Mouse (Mus musculus) stomach, embryonic 16.5 days (tissue): Measurements from ENCODE around the gene Syce3. TPM values are rescaled to one million over a fixed set of nuclear protein-coding genes. Genes with fewer than 3 reads are reported as not detected.
A peak's percentile ranks its signal among the peaks of the same experiment; 100 is the strongest.

Experiments
- ATAC-seq: fragments of 200-750 bp; cut with Nextera tagmentation; 2 replicates; pipeline ENCODE4 v1.8.0; 2017; ENCODE audit warnings: moderate number of reproducible peaks, moderate TSS enrichment; ENCODE audit not compliant: insufficient read depth, low FRiP score
- H3K27ac ChIP-seq: fragments of 300-500 bp; sonication (generic); 2 replicates; pipeline ENCODE4 v1.5.1; 2014; ENCODE audit warnings: low read length
- H3K27me3 ChIP-seq: fragments of 300-500 bp; sonication (generic); 2 replicates; pipeline ENCODE4 v1.6.1; 2014; ENCODE audit warnings: low read length, control low read depth, mixed read lengths; ENCODE audit not compliant: control insufficient read depth, insufficient read depth
- H3K36me3 ChIP-seq: fragments of 300-500 bp; sonication (generic); 2 replicates; pipeline ENCODE4 v1.6.1; 2014; ENCODE audit warnings: low read length; ENCODE audit not compliant: control insufficient read depth, insufficient read depth
- H3K4me1 ChIP-seq: fragments of 300-500 bp; sonication (generic); 2 replicates; pipeline ENCODE4 v1.6.1; 2014; ENCODE audit warnings: low read length, control low read depth, mixed read lengths; ENCODE audit not compliant: control insufficient read depth, insufficient read depth
- H3K4me2 ChIP-seq: fragments of 300-500 bp; sonication (generic); 2 replicates; pipeline ENCODE4 v1.6.1; 2014; ENCODE audit warnings: low read depth, low read length, mixed read lengths
- H3K4me3 ChIP-seq: fragments of 300-500 bp; sonication (generic); replicated peaks from 2 replicates; pipeline ENCODE4 v1.5.1; 2014; ENCODE audit warnings: mild to moderate bottlenecking, low read length
- H3K9ac ChIP-seq: fragments of 300-500 bp; sonication (generic); 2 replicates; pipeline ENCODE4 v1.6.1; 2014; ENCODE audit warnings: low read length
- H3K9me3 ChIP-seq: fragments of 300-500 bp; sonication (generic); replicated peaks from 2 replicates; pipeline ENCODE4 v1.6.1; 2016; ENCODE audit warnings: low read length, control low read depth; ENCODE audit not compliant: control insufficient read depth
- WGBS: fragments of 180-500 bp; shearing (Covaris S2); extraction: QIAGEN DNeasy Blood & Tissue Kit; methylation state at CpG from one replicate; pipeline ENCODE4 v1.1.7; 2014; 5-methylcytosine and 5-hydroxymethylcytosine counted together
- polyA plus RNA-seq: library from polyadenylated mRNA; unstranded; fragments of >200 nt; fragmentation: Nextera tagmentation; extraction: Ambion mirVana; gene quantifications from 2 replicates; pipeline ENCODE4 v1.2.1, GENCODE M21; 2015

Gene Syce3
- polyA plus RNA-seq, 1 experiment from 2014 or later, result not detected

- Histone ChIP-seq H3K27ac (no peak overlapping the region), H3K4me3 (peak overlapping the region; percentile 92), H3K9ac (peak overlapping the region; percentile 82), H3K4me2 (peak overlapping the region; percentile 70), H3K36me3 (0 out of 2 replicates have a peak, but pooled peaks cover 5% of the 10 kb centered on the region), H3K9me3 (no peaks in the 10 kb centered on the region), H3K27me3 (no peaks in the 10 kb centered on the region), H3K4me1 (peaks cover 7% of the 10 kb centered on the region; the same call in 1 of the 2 replicates)
- ATAC-seq, result no peak
- WGBS, result 81% methylated on average over 19 of the region's 19 CpGs
Observed at GRCm38 (mm10) chr15:89428136-89428790, 18.0 kb upstream of the Syce3 start.

DNA sequence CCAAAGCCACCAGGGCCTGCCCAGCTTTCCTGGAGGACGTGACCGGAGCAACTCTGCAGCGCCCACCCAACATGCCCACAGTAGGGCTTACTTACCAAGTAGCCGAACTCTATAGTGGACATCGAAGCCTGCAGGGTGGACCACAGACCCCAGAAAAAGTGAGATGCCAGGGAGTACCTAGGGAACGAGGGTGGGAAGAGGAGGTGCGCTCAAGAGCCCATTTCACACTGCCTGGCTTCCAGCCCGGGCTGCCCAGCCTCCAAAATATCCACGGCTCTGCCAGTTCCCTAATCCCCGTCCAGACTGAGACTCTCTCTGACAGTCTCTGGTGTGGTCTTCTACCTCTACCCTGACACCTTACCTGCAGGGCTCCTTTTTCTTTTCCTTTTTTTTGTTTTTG lies 16.4 kb upstream of the Syce3 start:
- 94% methylated on average over 10 of the region's 10 CpGs for WGBS
- ATAC-seq, result no peak
- Histone ChIP-seq H3K27ac (no peak overlapping the region), H3K9me3 (no peaks in the 10 kb centered on the region), H3K36me3 (0 out of 2 replicates have a peak, but pooled peaks cover 5% of the 10 kb centered on the region), H3K9ac (no peak overlapping the region), H3K4me3 (no peak overlapping the region), H3K27me3 (no peaks in the 10 kb centered on the region), H3K4me1 (peaks cover 7% of the 10 kb centered on the region; the same call in 1 of the 2 replicates), H3K4me2 (no peak overlapping the region)

DNA sequence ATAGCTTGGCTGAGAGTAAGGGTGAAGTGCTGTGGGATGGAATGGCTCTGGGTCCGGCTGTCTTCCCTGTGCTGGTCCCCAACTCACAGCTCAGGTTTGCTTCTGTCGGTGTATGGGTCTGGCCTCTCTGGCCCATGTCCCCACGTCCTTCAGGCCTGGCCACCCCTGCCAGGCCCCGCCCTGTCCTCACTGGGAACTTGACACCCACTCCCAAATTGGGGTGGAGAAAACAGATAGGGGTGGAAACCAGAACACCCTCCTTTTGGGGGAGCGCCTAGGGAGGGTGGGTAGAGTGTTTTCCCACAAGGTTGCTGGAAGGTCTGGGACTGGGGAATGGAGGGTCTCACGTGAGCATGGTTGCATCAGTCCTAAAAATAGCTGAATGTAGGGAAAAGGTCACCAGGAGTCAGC lies 15.4 kb upstream of the Syce3 start, which contains the start of gene Cpt1b:
Gene Cpt1b (minus strand): TSS at position 153 of the 411 bp plus-strand sequence.
- Histone ChIP-seq H3K9me3 (no peaks in the 10 kb centered on the region), H3K36me3 (0 out of 2 replicates have a peak, but pooled peaks cover 5% of the 10 kb centered on the region), H3K27me3 (no peaks in the 10 kb centered on the region), H3K4me1 (peaks cover 7% of the 10 kb centered on the region; the same call in 1 of the 2 replicates), H3K4me3 (no peak within 1 kb of the TSS), H3K9ac (no peak within 1 kb of the TSS), H3K4me2 (no peak within 1 kb of the TSS), H3K27ac (no peak within 1 kb of the TSS)
- ATAC-seq, result no peak
- WGBS, result 44% methylated on average over 6 of the region's 6 CpGs

- ATAC-seq, result no peak
- Histone ChIP-seq H3K9ac (no peak overlapping the region), H3K9me3 (no peaks in the 10 kb centered on the region), H3K4me3 (no peak overlapping the region), H3K27ac (no peak overlapping the region), H3K4me2 (no peak overlapping the region), H3K27me3 (no peaks in the 10 kb centered on the region), H3K4me1 (peaks cover 7% of the 10 kb centered on the region; the same call in 1 of the 2 replicates), H3K36me3 (0 out of 2 replicates have a peak, but pooled peaks cover 5% of the 10 kb centered on the region)
- 85% methylated on average over 8 of the region's 8 CpGs for WGBS
Observed at GRCm38 (mm10) chr15:89424621-89425020, 14.3 kb upstream of the Syce3 start.

DNA sequence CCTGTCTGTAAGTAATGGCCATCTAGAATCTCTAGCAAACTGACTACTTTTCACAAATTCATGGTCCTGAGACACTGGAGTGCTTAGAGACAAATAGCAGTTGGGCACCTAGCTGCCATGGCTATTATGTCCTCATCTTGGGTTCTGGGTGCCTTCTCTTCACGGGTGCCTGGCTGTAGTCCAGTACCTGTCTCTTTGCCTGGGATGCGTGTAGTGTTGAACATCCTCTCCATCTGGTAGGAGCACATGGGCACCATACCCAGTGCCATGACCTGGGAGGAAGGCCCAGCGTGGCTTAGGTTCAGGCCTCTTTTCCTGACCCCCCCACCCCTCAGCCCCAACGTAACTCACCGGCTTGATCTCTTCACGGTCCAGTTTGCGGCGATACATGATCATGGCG lies 11.6 kb upstream of the Syce3 start:
- Histone ChIP-seq H3K27me3 (no peaks in the 10 kb centered on the region), H3K36me3 (0 out of 2 replicates have a peak, but pooled peaks cover 5% of the 10 kb centered on the region), H3K4me1 (no peaks in the 10 kb centered on the region), H3K4me3 (no peak overlapping the region), H3K9me3 (no peaks in the 10 kb centered on the region), H3K9ac (no peak overlapping the region), H3K4me2 (no peak overlapping the region), H3K27ac (no peak overlapping the region)
- WGBS, result 95% methylated on average over 9 of the region's 9 CpGs
- ATAC-seq, result no peak

DNA sequence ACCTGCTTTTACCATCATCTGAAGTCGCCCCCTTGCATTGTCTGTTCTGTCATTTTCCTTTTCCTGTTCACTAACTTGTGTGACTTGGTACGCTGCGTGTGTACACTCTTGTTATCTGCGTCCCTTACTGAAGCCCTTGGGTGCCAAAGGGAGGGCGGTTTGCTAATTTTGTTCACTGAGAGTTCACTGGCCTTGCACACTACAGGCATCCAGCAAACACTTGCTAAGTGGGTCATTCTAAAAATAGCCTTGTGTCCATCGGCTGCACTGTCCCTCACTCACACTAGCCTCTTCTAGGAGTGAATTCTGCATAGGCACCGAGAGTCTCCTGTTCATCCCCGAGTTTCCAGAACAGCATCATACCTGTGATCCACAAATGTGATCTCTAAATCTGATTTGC lies 5.0 kb upstream of the Syce3 start:
- no peak overlapping the region for H3K9ac ChIP-seq
- H3K4me1 ChIP-seq, result no peaks in the 10 kb centered on the region
- WGBS, result 84% methylated on average over 8 of the region's 8 CpGs
- no peaks in the 10 kb centered on the region for H3K36me3 ChIP-seq
- H3K27me3 ChIP-seq, result no peaks in the 10 kb centered on the region
- H3K9me3 ChIP-seq, result no peaks in the 10 kb centered on the region
- no peak for ATAC-seq
- H3K27ac ChIP-seq, result no peak overlapping the region
- no peak overlapping the region for H3K4me2 ChIP-seq
- H3K4me3 ChIP-seq, result no peak overlapping the region

DNA sequence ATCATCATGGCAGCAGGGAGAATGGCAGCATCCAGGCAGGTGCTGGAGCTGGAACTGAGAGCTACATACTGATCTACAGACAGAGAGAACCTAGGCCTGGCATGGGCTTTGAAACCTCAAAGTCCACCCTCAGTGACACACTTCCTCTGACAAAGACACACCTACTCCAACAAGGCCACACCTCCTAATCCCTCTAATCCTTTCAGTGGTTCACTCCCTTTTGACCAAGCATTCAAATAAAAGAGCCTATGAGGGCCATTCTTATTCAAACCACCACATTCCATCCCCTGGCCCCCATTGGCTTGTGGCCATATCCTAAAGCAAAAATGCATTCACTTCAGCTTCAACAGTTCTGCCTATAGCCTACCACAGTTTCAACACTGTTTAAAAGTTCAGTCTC lies 3.6 kb downstream of the Syce3 start:
- H3K4me2 ChIP-seq, result no peak overlapping the region
- no peak overlapping the region for H3K9ac ChIP-seq
- ATAC-seq, result no peak
- no peaks in the 10 kb centered on the region for H3K27me3 ChIP-seq
- no peak overlapping the region for H3K4me3 ChIP-seq
- no peaks in the 10 kb centered on the region for H3K4me1 ChIP-seq
- no peaks in the 10 kb centered on the region for H3K36me3 ChIP-seq
- no peak overlapping the region for H3K27ac ChIP-seq
- H3K9me3 ChIP-seq, result peaks cover 4% of the 10 kb centered on the region

GRCm38 (mm10) chr15:89404831-89405623 lies 5.3 kb downstream of the Syce3 start:
- no peaks in the 10 kb centered on the region for H3K36me3 ChIP-seq
- H3K4me1 ChIP-seq, result no peaks in the 10 kb centered on the region
- 79% methylated on average over 10 of the region's 10 CpGs for WGBS
- H3K4me2 ChIP-seq, result no peak overlapping the region
- H3K9me3 ChIP-seq, result peaks cover 4% of the 10 kb centered on the region
- H3K9ac ChIP-seq, result no peak overlapping the region
- no peak for ATAC-seq
- no peak overlapping the region for H3K27ac ChIP-seq
- H3K4me3 ChIP-seq, result no peak overlapping the region
- H3K27me3 ChIP-seq, result no peaks in the 10 kb centered on the region

- Histone ChIP-seq H3K36me3 (no peaks in the 10 kb centered on the region), H3K4me2 (no peak overlapping the region), H3K4me1 (no peaks in the 10 kb centered on the region), H3K9me3 (peaks cover 4% of the 10 kb centered on the region), H3K27me3 (no peaks in the 10 kb centered on the region), H3K27ac (no peak overlapping the region), H3K9ac (no peak overlapping the region), H3K4me3 (no peak overlapping the region)
- no peak for ATAC-seq
- WGBS, result 95% methylated on average over 1 of the region's 1 CpGs
Observed at GRCm38 (mm10) chr15:89402471-89402870, 7.8 kb downstream of the Syce3 start.
